In genomic region chr2:77826133-77826828, GRCm38 (mm10) we compare ENCODE assay signal across 27 mouse cellular contexts. TPM values are rescaled to one million over a fixed set of nuclear protein-coding genes. Genes with fewer than 3 reads are reported as not detected.
A peak's percentile ranks its signal among the peaks of the same experiment; 100 is the strongest.
DNase-seq lines count a peak whose midpoint lies in the region; ATAC-seq and TF ChIP-seq lines count a peak whose summit lies in the region.
"Had no signal": no experiment of that assay in that cellular context is flagged by ENCODE, and none has a peak within 500 bp of the region (broad histone marks: within the 10 kb centered on the region; RNA-seq: fewer than 3 reads in every experiment).

No protein-coding gene starts in this region.

- no peaks in the 10 kb centered on the region for H3K36me3 ChIP-seq in heart, embryonic 10.5 days
- no peaks in the 10 kb centered on the region for H3K36me3 ChIP-seq in heart, postnatal 0 days (replicated peaks; ENCODE audit: control insufficient read depth, insufficient read depth, low read length)
- H3K36me3 ChIP-seq: embryonic facial prominence, embryonic 13.5 days; forebrain, embryonic 12.5 days; hindbrain, embryonic 13.5 days; kidney, embryonic 15.5 days; limb, embryonic 15.5 days; liver, embryonic 15.5 days; lung, embryonic 15.5 days; neural tube, embryonic 12.5 days had no signal

- H3K27ac ChIP-seq in heart, embryonic 10.5 days, result peak overlapping the region; percentile 36; the same call in 1 of the 2 replicates
- H3K27ac ChIP-seq in heart, postnatal 0 days (ENCODE audit: low read depth), result peak overlapping the region; percentile 46
- H3K27ac ChIP-seq: embryonic facial prominence, embryonic 13.5 days; forebrain, embryonic 12.5 days; hindbrain, embryonic 13.5 days; kidney, embryonic 15.5 days; limb, embryonic 15.5 days; liver, embryonic 15.5 days; lung, embryonic 15.5 days; neural tube, embryonic 12.5 days had no signal

- H3K27me3 ChIP-seq in heart, embryonic 10.5 days (ENCODE audit: insufficient read depth, poor library complexity, severe bottlenecking), result no peaks in the 10 kb centered on the region
- no peaks in the 10 kb centered on the region for H3K27me3 ChIP-seq in heart, postnatal 0 days (ENCODE audit: control insufficient read depth, insufficient read depth, low read length)
- H3K27me3 ChIP-seq: embryonic facial prominence, embryonic 13.5 days; forebrain, embryonic 12.5 days; hindbrain, embryonic 13.5 days; kidney, embryonic 15.5 days; limb, embryonic 15.5 days; liver, embryonic 15.5 days; lung, embryonic 15.5 days; megakaryocyte, embryonic 14.5 days; neural tube, embryonic 12.5 days had no signal

- H3K4me2 ChIP-seq in heart, postnatal 0 days (ENCODE audit: low read depth, low read length), result peak overlapping the region; percentile 22
- H3K4me2 ChIP-seq: embryonic facial prominence, embryonic 13.5 days; forebrain, embryonic 12.5 days; hindbrain, embryonic 13.5 days; kidney, embryonic 15.5 days; limb, embryonic 15.5 days; liver, embryonic 15.5 days; lung, embryonic 15.5 days; neural tube, embryonic 12.5 days had no signal

- no peak overlapping the region for H3K9ac ChIP-seq in heart, postnatal 0 days (replicated peaks; ENCODE audit: low read depth, low read length)
- H3K9ac ChIP-seq: embryonic facial prominence, embryonic 13.5 days; forebrain, embryonic 12.5 days; hindbrain, embryonic 13.5 days; kidney, embryonic 15.5 days; limb, embryonic 15.5 days; liver, embryonic 15.5 days; lung, embryonic 15.5 days; neural tube, embryonic 12.5 days had no signal

- DNase-seq in ES-CJ7 (ENCODE audit: low read depth, low spot score), result peak; percentile 8
- DNase-seq in NIH3T3 (ENCODE audit: low read depth), result peak; percentile 5
- DNase-seq in heart, embryonic 10.5 days (ENCODE audit: low spot score), result no peak
- peak; percentile 40 for DNase-seq in heart, postnatal 0 days (ENCODE audit: low spot score)
- DNase-seq in adrenal gland, adult (ENCODE audit: inconsistent age in 2 of 2, low spot score in 1 of 2), result no peak
- DNase-seq in adrenal gland, adult 2 months, result no peak
- DNase-seq: cerebellum, adult 11-12 months; cerebellum, postnatal 14 days; embryo, embryonic 11 days; kidney, adult 11 months; kidney, postnatal 36 days; layer of hippocampus, adult 9-11 months; left cerebral cortex, postnatal 4 days; midbrain, embryonic 14.5 days; right cerebral cortex, postnatal 25 days; spleen, adult 18-20 months had no signal

- WGBS in heart, embryonic 10.5 days, result 38% methylated on average over 7 of the region's 7 CpGs
- WGBS in heart, postnatal 0 days, result 29% methylated on average over 7 of the region's 7 CpGs

- peak; percentile 94 for ATAC-seq in heart, postnatal 0 days (ENCODE audit: insufficient read depth, low read depth)
- no peak for ATAC-seq in megakaryocyte progenitor cell, adult 5-6 weeks (replicated peaks; ENCODE audit: poor library complexity)

- TF ChIP-seq CTCF in heart, postnatal 0 days (IDR thresholded peaks at IDR 0.05; ENCODE audit: low read depth), result no peak

- TF ChIP-seq EP300 in heart, postnatal 0 days (IDR thresholded peaks at IDR 0.05; ENCODE audit: low read depth), result no peak; the same call in 1 of the 2 replicates

- no peak overlapping the region for H3K4me3 ChIP-seq in heart, embryonic 10.5 days
- H3K4me3 ChIP-seq in heart, postnatal 0 days (ENCODE audit: low read depth, low read length), result 0 out of 2 replicates have a peak overlapping the region, but pooled peaks have one; percentile 8
- H3K4me3 ChIP-seq: embryonic facial prominence, embryonic 13.5 days; erythroblast, embryonic 14.5 days; forebrain, embryonic 12.5 days; hindbrain, embryonic 13.5 days; kidney, embryonic 15.5 days; limb, embryonic 15.5 days; liver, embryonic 15.5 days; lung, embryonic 15.5 days; megakaryocyte, embryonic 14.5 days; neural tube, embryonic 12.5 days had no signal

- no peaks in the 10 kb centered on the region for H3K9me3 ChIP-seq in heart, embryonic 10.5 days
- H3K9me3 ChIP-seq in heart, postnatal 0 days (replicated peaks; ENCODE audit: control insufficient read depth, low read length), result 0 out of 2 replicates have a peak, but pooled peaks cover 3% of the 10 kb centered on the region
- H3K9me3 ChIP-seq: forebrain, embryonic 12.5 days; hindbrain, embryonic 13.5 days; kidney, embryonic 15.5 days; limb, embryonic 15.5 days; liver, embryonic 15.5 days; lung, embryonic 15.5 days; neural tube, embryonic 12.5 days had no signal

- 0 out of 2 replicates have a peak, but pooled peaks cover 3% of the 10 kb centered on the region for H3K4me1 ChIP-seq in heart, embryonic 10.5 days
- H3K4me1 ChIP-seq in heart, postnatal 0 days (ENCODE audit: control insufficient read depth, insufficient read depth), result no peaks in the 10 kb centered on the region
- H3K4me1 ChIP-seq: forebrain, embryonic 12.5 days; hindbrain, embryonic 13.5 days; kidney, embryonic 15.5 days; limb, embryonic 15.5 days; liver, embryonic 15.5 days; lung, embryonic 15.5 days; megakaryocyte, embryonic 14.5 days; neural tube, embryonic 12.5 days had no signal

RNA-seq across cellular contexts. Expression of gene Zfp385b, which starts 6.8 kb away (rescaled TPM):
- polyA plus RNA-seq in heart, embryonic 10.5 days (2016; fragmentation: Nextera tagmentation; extraction: Ambion mirVana), result 2.6 and 3.2 TPM in 2 replicates
- total RNA-seq in heart, postnatal 0 days (2014; rRNA removed; ENCODE audit: low replicate concordance), result 1.8 and 2.1 TPM in 2 replicates
- 4.2 and 4.7 TPM in 2 replicates for polyA plus RNA-seq in heart, postnatal 0 days (2015; fragmentation: Nextera tagmentation; extraction: Ambion mirVana)
- not detected in 2 replicates for total RNA-seq in megakaryocyte progenitor cell, adult 5-6 weeks (2015)
- not detected in 2 replicates for total RNA-seq in megakaryocyte progenitor cell, adult 5-6 weeks (2017)
- 1 to 10 TPM in 1 of 2 experiments, not detected in 1; 1.6 TPM for total RNA-seq in adrenal gland, adult 2 months (2021)
- polyA plus RNA-seq in adrenal gland, adult 2 months (2012; rRNA removed), result 0.69 and 1.3 TPM in 2 replicates
- polyA plus RNA-seq: erythroblast, embryonic 14.5 days had no signal

Comparison
In these comparisons a context has a peak if more than half of its experiments do, and no peak if none do; other contexts are left out.
1. DNase-seq: peak in ES-CJ7 (single experiment), NIH3T3 (single experiment) and heart, postnatal 0 days (single experiment); none in heart, embryonic 10.5 days (single experiment), adrenal gland, adult (0 of 2) and adrenal gland, adult 2 months (single experiment).